Mouse (Mus musculus): ENCODE results near the gene Lama4.
A peak's percentile ranks its signal among the peaks of the same experiment; 100 is the strongest.

The Lama4 gene

DNA sequence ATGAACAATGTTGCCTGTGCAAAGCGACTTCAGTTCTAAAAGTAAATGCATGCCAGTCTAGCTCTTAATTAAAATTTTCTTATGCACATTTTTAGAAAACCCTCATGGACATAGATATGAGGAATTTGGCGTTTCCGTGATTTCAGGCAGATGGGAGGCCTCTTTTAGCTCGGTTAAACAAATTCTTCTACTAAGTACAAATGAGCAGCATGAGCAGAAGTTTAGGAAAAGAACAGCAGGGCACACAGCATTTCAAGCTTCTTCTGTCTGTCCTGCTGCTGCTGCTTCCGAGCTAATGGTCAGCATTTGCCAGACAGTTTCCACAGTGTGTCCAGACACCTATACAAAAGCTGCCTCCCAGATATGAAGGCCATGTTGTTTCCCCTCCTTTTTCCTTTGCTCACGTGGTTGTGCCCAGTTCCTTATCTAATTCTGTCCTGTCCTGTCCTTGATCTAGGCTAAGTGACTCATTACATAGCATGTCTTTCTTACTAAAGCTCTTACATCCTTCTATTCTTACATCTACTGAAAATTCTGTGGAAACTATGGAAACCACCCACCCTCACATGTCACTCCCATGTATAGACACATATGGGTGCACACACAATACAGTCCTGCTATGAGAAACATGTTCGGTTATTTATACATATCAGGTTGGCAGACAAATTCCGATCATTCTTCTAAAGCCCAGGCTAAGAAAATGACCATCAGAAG lies 84.4 kb downstream of the Lama4 start:
- DNase-seq (ENCODE audit: low read depth, low spot score) = no peak

DNA sequence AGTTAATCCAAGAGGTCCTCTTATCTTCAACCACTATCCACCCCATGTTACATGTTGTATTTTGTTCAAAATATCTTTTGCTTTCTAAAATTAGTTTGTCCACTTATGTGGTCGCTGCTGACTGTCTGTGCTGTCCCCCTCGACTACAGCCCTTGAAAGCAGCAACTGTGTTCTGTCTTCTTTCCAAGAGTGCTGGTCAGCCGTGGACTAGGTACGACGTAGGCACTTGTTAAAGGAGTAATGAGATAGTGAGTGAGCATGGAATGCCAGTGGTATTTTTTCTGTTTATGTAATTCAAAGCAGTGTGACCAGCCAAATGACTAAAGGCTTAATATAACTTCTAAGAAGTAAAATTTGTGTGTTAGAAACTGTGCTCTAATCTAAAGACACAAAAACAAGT lies 90.7 kb downstream of the Lama4 start:
- no peak for DNase-seq (ENCODE audit: low read depth, low spot score)

DNA sequence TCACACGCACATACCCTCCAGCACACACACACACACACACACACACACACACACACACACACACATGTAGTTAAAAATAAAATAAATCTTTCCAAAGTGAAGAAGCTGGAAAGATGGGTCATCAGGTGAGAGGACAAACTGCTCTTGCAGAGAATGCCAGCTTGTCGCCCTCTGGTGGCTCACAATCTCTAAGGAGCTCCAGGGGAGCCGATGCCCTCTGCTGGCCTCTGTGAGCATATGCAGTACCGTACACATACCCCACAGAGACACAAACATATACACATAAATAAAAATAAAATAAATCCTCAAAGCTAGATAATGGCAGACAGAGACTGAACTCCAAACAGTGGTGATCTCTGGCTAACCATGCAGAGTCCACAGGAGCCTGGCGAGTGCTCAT lies 99.4 kb downstream of the Lama4 start:
- no peak for DNase-seq (ENCODE audit: low read depth, low spot score)

DNA sequence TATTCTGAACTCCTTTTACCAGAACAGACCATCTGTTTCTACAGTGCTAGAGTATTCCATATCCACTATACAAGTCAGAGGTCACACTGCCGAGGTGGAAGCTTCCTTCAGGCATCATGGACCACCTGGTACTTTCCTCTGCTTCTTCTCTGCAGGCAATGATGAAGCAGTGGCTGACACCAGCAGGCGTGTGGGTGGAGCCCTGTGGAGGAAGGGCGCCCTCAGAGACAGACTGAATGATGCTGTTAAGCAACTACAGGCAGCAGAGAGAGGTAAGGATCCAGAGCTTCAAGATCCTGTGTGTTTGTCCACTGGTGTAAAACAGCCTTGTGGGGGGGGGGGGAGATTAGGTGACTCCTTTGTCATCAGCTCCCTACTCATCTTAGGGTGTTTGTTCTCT lies 100.1 kb downstream of the Lama4 start:
- DNase-seq (ENCODE audit: low read depth, low spot score) = no peak

DNA sequence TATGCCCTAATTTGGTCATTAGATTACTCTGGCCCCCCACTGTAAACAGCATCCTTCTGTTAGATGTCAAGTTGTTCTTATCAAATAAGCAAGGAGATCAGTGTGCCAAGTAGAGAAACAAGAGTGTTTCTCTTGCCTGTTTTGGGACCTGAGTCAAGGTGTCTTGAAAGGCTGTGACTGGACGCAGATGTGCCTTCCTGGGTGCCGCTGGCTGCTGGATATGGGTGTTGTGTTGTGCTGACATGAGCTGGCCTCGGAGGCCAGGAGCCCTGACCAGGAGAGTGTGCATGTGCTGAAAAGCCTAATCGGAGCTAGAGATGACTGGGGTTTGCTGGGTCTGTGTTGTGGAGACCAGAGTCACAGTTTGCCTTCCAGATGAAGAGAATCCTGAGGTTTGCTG lies 100.7 kb downstream of the Lama4 start:
- no peak for DNase-seq (ENCODE audit: low read depth, low spot score)

DNA sequence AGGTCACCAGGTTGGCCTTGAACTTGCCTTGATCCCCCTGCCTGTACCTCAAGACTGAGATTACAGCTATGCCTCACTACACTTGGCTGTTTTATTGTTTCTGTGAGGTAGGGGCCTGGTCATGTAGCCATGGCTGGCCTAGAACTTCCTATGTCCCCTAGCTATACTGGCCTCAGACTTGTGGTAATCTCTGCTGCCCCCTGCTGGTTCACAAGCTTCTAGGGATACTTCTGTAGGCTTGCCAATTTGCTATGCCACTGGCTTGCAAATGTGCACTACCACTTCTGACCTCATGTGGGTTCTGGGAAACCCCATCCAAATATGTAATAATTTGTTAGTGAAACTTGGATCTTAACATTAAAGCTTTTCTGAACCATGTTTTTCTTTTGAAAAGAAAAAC lies 101.6 kb downstream of the Lama4 start:
- DNase-seq (ENCODE audit: low read depth, low spot score) = peak; percentile 63

DNA sequence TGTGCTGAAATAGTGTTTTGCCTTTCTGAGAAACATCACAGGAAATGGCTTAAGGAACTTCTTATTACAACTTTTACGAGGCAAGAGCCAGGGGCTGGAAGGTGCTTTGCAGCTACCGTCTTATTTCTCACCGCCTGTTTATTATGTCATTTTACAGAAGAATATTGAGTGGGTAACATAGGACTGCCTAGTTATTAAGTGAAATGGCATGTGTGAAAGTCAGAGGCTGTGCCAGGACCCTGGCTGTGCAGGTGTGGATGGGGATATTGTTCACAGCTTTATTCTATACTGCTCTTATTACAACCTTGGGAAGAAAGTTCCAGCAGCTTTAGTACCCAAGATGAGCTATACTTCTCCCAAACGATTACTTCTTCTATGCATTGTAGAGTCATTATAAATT lies 106.7 kb downstream of the Lama4 start:
- DNase-seq (ENCODE audit: low read depth, low spot score) = no peak

DNA sequence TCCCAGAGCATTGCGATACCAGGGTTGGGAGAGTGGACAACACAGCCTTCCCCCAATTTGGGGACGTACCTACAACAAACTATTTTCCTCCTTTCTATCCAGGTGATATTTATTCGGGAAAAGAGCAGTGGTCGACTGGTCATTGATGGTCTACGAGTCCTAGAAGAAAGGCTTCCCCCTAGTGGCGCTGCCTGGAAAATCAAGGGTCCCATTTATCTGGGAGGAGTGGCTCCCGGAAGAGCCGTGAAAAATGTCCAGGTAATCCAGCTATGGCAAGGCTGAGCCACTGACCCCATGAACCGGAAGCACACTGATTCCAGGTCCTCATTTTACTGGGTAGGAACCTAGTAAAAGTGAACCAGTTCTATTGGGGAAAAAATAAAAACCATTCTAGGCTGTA lies 131.7 kb downstream of the Lama4 start:
- no peak for DNase-seq (ENCODE audit: low read depth, low spot score)

DNA sequence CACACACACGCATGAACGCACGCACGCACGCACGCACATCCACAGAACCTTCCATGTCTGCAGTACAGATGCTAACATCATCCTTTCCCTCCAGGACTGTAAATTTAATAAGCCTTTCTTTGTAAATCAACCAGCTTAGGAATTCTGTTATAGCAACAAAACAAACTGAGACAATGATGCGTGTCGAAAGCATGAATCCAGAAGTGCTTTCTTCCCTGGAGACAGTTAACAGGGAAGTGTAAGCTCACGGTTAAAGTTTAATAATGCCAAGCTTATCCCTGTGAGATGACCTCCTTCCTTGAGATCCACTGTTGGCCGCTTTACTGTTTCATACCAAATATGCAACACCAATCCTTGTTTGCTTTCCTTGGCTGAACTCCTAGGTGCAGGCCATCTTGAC lies 133.4 kb downstream of the Lama4 start:
- DNase-seq (ENCODE audit: low read depth, low spot score) = no peak

DNA sequence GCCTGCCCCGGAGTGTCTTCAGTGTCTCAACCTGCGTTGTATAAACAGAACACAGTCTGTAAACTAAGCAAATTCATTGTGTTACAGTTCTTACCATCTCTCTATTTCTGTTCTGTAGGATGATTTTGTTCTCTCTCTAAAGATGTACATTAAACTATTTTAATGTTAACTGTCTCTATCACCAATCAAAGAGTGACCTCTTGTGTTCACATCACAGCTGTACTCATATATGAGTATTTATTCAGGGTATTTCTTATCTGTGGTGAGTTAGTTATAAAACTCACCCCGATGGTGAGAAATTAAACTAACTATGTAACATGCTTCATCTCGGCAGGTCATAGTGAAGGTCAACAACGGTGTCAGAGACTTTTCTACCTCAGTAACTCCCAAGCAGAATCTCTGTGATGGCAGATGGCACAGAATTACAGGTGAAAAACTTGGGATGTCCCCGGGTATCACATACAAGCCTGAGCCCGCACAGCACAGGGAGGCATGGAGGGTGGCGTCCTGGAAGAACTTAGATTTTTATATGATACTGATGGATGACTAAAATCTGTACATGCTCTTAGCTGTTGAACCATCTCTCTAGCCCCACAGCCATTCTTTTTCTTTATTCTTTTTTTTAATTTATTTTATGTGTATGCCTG lies 139.6 kb downstream of the Lama4 start:
- no peak for DNase-seq (ENCODE audit: low read depth, low spot score)

DNA sequence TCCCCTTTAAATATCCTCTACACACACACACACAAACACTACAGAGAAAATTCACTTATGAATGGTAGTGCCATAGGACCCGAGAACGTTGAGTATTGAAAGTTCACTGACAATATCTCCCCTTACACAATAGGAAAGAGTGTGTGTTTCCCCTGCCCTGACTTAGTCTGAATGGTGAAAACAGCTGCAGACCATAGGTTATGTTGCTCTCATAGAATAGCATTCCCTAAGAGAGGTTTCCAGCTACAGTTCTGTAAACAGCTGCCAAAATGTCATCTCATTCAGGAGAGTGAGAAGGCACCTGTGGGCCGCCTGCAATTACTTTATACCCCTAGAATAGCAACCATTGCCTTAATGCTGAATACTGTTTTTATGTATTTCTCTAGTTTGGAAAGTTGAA lies 141.1 kb downstream of the Lama4 start:
- DNase-seq (ENCODE audit: low read depth, low spot score) = no peak

DNA sequence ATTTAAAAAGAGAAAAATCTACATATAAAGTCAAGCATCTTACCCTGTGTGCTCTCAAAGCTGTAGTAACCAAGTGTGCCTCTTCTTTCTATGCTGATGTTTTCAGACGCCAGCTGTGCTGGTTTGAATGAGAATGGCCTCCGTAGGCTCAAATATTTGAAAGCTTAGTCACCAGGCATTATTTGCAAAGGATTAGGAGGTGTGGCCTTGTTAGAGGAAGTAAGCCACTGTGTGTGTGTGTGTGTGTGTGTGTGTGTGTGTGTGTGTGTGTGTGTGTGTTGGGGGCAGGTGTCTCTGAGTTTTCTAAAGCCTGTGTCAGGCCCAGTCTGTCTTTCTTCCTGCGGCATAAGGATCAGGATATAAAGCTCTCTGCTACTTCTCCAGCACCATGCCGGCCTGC lies 141.6 kb downstream of the Lama4 start:
- DNase-seq (ENCODE audit: low read depth, low spot score) = no peak

DNA sequence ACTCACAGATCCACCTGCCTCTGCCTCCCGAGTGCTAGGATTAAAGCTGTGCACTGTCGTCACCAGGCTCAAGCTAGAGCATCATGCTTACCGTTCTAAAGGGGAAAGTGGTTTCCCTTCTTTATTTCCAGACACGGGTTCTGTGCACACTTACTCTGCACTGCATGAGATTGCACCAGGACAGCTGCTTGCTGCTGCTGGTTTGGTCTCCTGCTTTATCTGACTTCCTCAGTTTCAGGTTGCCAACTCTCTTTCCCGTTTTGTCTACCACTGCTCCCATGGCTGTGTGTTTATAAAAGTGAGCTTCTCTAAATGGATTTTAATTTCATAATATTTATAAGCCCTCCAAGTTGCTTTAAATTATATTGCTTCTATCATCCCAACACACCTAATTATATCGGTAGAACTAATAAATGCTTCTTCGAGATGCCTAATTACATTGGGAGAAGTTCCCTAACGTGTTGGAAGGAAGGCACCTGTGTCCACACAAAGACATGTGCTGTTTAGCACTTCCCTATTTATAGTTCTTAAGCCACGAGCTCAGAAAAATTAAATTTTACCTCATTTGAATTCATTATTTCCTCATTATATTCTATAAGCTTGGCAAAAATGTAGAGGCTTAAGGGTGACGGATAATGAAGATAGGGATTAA lies 143.6 kb downstream of the Lama4 start:
- DNase-seq (ENCODE audit: low read depth, low spot score) = no peak

DNA sequence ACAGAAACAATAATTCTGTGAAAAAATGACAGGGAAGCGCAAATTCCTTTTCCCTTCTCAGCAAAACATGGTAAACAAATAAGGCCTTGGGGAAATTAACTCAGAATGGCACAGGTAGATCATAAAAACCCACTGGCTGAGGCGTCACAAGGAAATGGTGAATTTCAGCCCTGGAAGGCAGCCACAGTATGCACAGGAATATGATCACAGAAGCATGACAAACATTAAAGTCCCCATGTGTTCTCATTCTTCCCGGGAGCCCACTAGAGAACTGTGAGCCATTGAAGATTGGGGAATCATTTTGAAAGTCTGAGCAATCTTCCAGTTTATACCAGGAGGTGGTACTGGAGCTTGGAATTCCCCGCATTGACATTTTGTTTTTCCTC lies 144.2 kb downstream of the Lama4 start:
- DNase-seq (ENCODE audit: low read depth, low spot score) = no peak

DNA sequence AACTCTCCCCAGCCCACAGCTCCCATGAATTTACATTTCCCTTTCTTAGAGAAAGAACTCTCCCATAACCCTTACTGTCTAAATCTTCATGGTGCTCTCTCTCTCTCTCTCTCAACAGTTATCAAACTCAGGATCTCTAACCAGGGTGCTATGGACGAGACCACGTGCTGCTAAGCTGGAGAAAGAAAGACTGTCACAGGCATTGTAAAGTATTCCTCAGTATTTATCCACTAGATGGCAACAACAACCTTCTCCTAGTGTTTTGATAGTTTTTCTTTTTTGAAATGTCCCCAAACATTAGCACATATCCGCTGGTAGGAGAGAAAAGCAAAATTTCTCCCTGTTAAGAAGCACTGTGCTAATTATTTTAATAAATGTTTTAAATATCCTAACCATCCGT lies 156.1 kb downstream of the Lama4 start:
- no peak for DNase-seq (ENCODE audit: low read depth, low spot score)

DNA sequence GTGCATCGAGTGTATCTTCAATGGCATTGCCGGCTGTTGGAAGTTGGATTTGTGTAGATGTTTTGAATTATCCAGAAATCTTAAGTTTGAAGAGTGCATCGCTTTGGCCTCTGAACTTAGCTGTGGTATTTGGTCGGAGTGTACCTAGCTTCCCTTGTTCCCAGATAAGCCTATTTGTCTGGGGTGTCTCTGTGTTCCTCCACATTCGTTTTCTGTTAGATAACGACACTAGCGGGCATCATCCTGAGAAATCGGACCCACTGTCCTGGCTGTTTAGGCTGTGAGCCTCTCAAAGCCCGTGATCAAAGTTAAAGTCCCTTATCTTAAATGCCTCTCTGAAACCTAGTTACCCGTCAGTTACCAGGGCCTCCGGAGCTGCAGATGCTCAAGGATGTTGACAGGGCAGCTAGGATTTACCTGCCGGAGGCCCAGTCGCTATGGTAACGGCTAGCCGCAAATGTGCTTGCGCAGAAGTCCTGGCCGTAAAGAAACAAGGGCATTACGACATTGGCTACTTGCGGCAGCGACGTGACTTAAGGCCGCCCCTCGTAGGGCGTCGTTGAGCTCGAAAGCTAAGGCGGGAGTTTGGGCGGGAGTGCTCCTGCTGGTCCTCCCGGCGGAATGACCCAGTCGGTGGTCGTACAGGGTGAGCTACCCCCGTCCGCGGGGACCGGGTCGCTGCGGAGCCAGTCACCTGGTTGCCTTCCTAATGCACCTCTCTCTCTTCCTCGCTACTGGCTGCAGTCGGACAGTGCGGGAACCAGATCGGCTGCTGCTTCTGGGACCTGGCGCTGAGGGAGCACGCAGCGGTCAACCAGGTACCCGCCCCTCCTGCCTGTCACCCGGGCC lies 168.4 kb downstream of the Lama4 start, which contains the start of the genes Fam229b and Tube1:
Fam229b (minus strand) TSS at position 453 of the 849 bp plus-strand sequence.
Tube1 (plus strand) TSS at position 515 of the 849 bp plus-strand sequence.
- DNase-seq (ENCODE audit: low read depth, low spot score) = peak; percentile 94

DNA sequence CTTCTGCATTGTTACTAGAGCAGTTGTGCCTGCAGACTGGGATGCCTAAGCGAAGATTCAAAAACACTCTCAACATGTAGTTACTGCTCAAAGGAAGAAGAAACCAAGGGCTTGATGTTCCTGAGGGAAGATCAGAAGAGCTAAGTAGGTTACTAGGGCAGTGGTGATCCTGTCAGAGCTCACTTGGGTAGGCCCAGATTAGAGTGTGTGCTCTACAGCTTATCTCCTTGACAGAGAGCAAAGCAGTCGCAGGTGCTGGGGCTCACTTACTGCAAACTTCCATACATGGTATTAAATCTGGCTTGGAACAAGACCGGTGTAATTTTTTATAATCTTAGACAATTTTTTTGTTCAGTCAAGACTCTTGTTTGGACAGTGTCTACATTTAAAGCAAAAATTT lies 172.5 kb downstream of the Lama4 start:
- DNase-seq (ENCODE audit: low read depth, low spot score) = no peak

DNA sequence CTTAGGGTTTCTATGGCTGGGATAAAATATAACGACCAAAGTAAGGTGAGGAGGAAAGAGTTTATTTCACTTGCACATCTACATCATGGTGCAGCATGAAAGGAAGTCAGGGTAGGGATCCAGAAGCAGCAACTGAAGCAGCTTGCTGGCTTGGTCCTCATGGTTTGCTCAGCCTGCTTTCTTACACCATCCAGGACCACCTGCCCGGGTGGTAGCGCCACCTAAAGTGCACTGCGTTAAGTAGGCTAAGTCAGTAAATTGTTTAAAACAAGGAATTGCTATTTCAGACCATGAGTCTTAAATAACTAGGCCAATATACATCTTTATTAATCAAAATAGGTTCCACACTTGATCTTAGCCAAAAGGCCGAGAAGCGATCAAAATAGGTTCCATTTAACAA lies 173.4 kb downstream of the Lama4 start:
- DNase-seq (ENCODE audit: low read depth, low spot score) = no peak

DNA sequence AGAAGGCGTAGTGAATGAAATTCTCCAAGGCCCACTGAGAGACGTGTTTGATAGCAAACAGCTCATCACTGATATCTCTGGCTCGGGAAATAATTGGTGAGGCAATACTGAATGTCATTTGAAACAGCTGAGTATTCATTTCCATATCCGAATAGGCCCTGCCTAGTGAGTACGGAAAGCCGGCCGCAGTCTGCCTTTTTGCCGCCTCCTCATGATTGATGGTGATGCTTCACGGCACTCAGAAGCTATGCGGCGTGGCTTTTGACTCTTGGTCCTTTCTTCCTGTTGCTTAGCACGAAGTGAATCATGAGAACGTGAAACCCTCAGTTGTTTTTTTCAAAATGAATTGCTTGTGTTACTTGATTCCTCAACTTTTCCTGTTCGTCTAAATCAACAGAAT lies 175.5 kb downstream of the Lama4 start:
- DNase-seq (ENCODE audit: low read depth, low spot score) = no peak

DNA sequence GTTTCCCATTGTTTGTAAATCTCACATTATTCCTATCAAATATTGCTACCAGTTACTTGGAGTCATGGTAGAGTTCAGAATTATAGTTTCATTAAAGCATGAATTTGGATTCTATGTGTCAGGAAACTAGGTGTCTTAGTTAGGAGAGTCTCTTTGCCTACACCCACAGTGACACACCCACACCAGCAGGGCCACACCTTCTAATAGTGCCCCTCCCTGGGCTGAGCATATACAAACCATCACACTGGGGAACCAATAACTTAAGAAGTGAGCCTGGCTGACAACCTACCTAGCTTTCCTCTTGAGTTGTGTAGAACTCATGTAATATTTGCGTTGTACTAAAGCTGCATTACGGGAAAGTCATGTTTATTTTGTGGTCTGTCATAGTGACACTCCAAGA lies 176.1 kb downstream of the Lama4 start:
- DNase-seq (ENCODE audit: low read depth, low spot score) = no peak

DNA sequence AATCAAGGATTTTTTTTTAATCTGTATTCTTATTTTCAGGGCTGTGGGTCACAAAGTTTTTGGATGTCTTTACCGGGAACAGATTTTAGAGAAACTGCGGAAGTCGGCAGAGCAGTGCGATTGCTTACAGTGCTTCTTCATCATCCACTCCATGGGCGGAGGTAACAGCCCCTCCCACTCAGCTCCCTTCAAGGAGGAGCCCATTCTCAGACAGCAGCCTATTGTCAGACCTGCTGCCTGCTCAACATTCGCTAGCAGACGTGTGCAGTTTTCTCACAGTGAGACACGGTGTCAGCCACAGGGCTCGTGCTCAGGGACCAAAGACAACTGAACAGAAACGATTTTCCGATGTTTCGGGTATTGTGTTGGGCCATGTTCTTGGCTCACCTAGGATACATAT lies 176.9 kb downstream of the Lama4 start:
- DNase-seq (ENCODE audit: low read depth, low spot score) = no peak

DNA sequence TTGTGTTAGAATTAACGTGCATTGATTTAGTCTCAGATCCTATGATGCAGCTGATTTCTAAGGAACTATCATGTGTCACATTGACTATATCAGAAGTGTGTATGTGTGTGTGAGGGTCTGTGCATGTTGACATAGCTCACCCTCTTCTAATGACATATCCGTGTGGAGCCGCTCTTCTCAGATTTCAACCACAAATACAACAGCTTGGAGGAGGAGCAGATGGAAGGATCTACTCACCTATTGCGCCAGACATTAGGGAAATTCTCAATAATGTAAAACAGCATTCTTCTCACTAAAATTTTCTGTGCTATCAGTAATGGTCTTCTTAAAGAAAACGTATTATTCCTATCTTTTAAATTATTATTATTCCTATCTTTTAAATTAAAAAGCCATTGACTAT lies 191.4 kb downstream of the Lama4 start:
- DNase-seq (ENCODE audit: low read depth, low spot score) = no peak
